Mouse (Mus musculus): ENCODE data around the gene Ccsap. TPM values are rescaled to one million over a fixed set of nuclear protein-coding genes. Genes with fewer than 3 reads are reported as not detected.

The Ccsap gene
- polyA plus RNA-seq, 1 experiment from 2014 or later = 4.0 TPM

GRCm38 (mm10) chr8:123793900-123794299 is 66.1 kb downstream of the Ccsap start:
- H3K4me3 ChIP-seq = no peak overlapping the region
- no peaks in the 10 kb centered on the region for H3K9me3 ChIP-seq
- DNase-seq (ENCODE audit: low spot score) = no peak
- 0 out of 2 replicates have a peak, but pooled peaks cover 11% of the 10 kb centered on the region for H3K4me1 ChIP-seq
- H3K27ac ChIP-seq = no peak overlapping the region
- H3K36me3 ChIP-seq = no peaks in the 10 kb centered on the region
- peaks cover 14% of the 10 kb centered on the region; the same call in 1 of the 2 replicates for H3K27me3 ChIP-seq (ENCODE audit: insufficient read depth, poor library complexity, severe bottlenecking)
- 52% methylated on average over 10 of the region's 10 CpGs for WGBS

- no peak overlapping the region for H3K27ac ChIP-seq
- H3K4me3 ChIP-seq = no peak overlapping the region
- 82% methylated on average over 7 of the region's 7 CpGs for WGBS
- no peak for DNase-seq (ENCODE audit: low spot score)
- H3K27me3 ChIP-seq (ENCODE audit: insufficient read depth, poor library complexity, severe bottlenecking) = peaks cover 15% of the 10 kb centered on the region
- no peaks in the 10 kb centered on the region for H3K36me3 ChIP-seq
- peaks cover 18% of the 10 kb centered on the region; the same call in 1 of the 2 replicates for H3K4me1 ChIP-seq
- no peaks in the 10 kb centered on the region for H3K9me3 ChIP-seq
Observed at GRCm38 (mm10) chr8:123791845-123792225, 68.2 kb downstream of the Ccsap start.

GRCm38 (mm10) chr8:123791101-123791844 is 68.7 kb downstream of the Ccsap start:
- no peak for DNase-seq (ENCODE audit: low spot score)
- Histone ChIP-seq H3K36me3 (no peaks in the 10 kb centered on the region), H3K4me1 (peaks cover 18% of the 10 kb centered on the region; the same call in 1 of the 2 replicates), H3K27ac (no peak overlapping the region), H3K9me3 (no peaks in the 10 kb centered on the region), H3K4me3 (no peak overlapping the region), H3K27me3 (ENCODE audit: insufficient read depth, poor library complexity, severe bottlenecking) (peaks cover 21% of the 10 kb centered on the region)
- WGBS = 77% methylated on average over 16 of the region's 16 CpGs

Other genes with a start within 250 kb of the Ccsap start
- 13.0 and 16.7 TPM in 2 replicates for gene Rhou, start 206.3 kb downstream of the Ccsap start, polyA plus RNA-seq (2016; fragmentation: Nextera tagmentation; extraction: Ambion mirVana)
- 65.9 and 68.9 TPM in 2 replicates for gene Rab4a, start 54.2 kb downstream of the Ccsap start, polyA plus RNA-seq (2016; fragmentation: Nextera tagmentation; extraction: Ambion mirVana)
- 630 and 944 TPM in 2 replicates for gene Acta1, start 34.5 kb upstream of the Ccsap start, polyA plus RNA-seq (2016; fragmentation: Nextera tagmentation; extraction: Ambion mirVana)
- gene Nup133, start 89.1 kb upstream of the Ccsap start, polyA plus RNA-seq (2016; fragmentation: Nextera tagmentation; extraction: Ambion mirVana) = 34.1 and 37.8 TPM in 2 replicates
- gene Abcb10, start 122.9 kb upstream of the Ccsap start, polyA plus RNA-seq (2016; fragmentation: Nextera tagmentation; extraction: Ambion mirVana) = 41.6 and 47.7 TPM in 2 replicates
- gene Taf5l, start 161.2 kb upstream of the Ccsap start, polyA plus RNA-seq (2016; fragmentation: Nextera tagmentation; extraction: Ambion mirVana) = 37.4 and 40.4 TPM in 2 replicates
- gene Urb2, start 161.3 kb upstream of the Ccsap start, polyA plus RNA-seq (2016; fragmentation: Nextera tagmentation; extraction: Ambion mirVana) = 6.1 and 6.9 TPM in 2 replicates

Data from heart, embryonic 10.5 days (tissue).